Mouse (Mus musculus) kidney, adult 2 months (tissue): ENCODE results near the gene Ccser1. TPM values are rescaled to one million over a fixed set of nuclear protein-coding genes. Genes with fewer than 3 reads are reported as not detected.
A peak's percentile ranks its signal among the peaks of the same experiment; 100 is the strongest.

ENCODE experiments used
- DNase-seq: peaks from one replicate; pipeline ENCODE4 v3.0.0; 2021
- H3K27ac ChIP-seq: fragments of 200-500 bp; 2 replicates; pipeline ENCODE4 v1.5.1; 2012; ENCODE audit warnings: low read depth, low read length, control low read depth, inconsistent platforms; ENCODE audit not compliant: insufficient read depth
- H3K27me3 ChIP-seq: fragments of 200-500 bp; replicated peaks from 2 replicates; pipeline ENCODE4 v1.6.1; 2012; ENCODE audit warnings: mild to moderate bottlenecking, moderate library complexity, low read length, inconsistent platforms; ENCODE audit not compliant: control insufficient read depth, insufficient read depth
- H3K36me3 ChIP-seq: fragments of 200-500 bp; 2 replicates; pipeline ENCODE4 v1.6.1; 2012; ENCODE audit warnings: mild to moderate bottlenecking, moderate library complexity, low read length, inconsistent platforms; ENCODE audit not compliant: control insufficient read depth, insufficient read depth
- H3K4me1 ChIP-seq: fragments of 200-500 bp; 2 replicates; pipeline ENCODE4 v1.6.1; 2011; ENCODE audit warnings: low read length; ENCODE audit not compliant: control insufficient read depth, insufficient read depth
- H3K4me3 ChIP-seq: fragments of 200-500 bp; 2 replicates; pipeline ENCODE4 v1.5.1; 2011; ENCODE audit warnings: mild to moderate bottlenecking, low read depth, low read length, control low read depth; ENCODE audit not compliant: insufficient read depth
- CTCF ChIP-seq: fragments of 200-500 bp; conservative IDR thresholded peaks from 2 replicates; pipeline ENCODE4 v1.5.1; 2011; ENCODE audit warnings: low read depth, mild to moderate bottlenecking, control low read depth, low read length, moderate library complexity, mixed read lengths; ENCODE audit not compliant: insufficient read depth, insufficient read length
- POLR2A ChIP-seq: fragments of 200-500 bp; IDR thresholded peaks from one replicate; pipeline ENCODE4 v1.6.1; 2011; ENCODE audit warnings: low read depth, low read length, control low read depth
- WGBS: fragments of 180-500 bp; shearing (Covaris S2); methylation state at CpG from one replicate; pipeline ENCODE4 v1.1.7; 2018; 5-methylcytosine and 5-hydroxymethylcytosine counted together
- polyA plus RNA-seq: library from polyadenylated mRNA; depleted of rRNA; stranded (reverse); fragments of >200 nt; gene quantifications from 2 replicates; pipeline ENCODE4 v1.2.3, GENCODE M21; 2012

Gene Ccser1
- polyA plus RNA-seq, 1 experiment: 5.1 TPM

GRCm38 (mm10) chr6:61588999-61589398, 408.9 kb downstream of the Ccser1 start:
- 85% methylated on average over 2 of the region's 2 CpGs for WGBS
- H3K27me3 ChIP-seq: no peaks in the 10 kb centered on the region
- TF ChIP-seq CTCF (no peak), POLR2A (no peak)
- no peak overlapping the region for H3K4me3 ChIP-seq
- no peaks in the 10 kb centered on the region for H3K4me1 ChIP-seq
- H3K36me3 ChIP-seq: no peaks in the 10 kb centered on the region
- no peak overlapping the region for H3K27ac ChIP-seq
- no peak for DNase-seq

- DNase-seq: no peak
- 86% methylated on average over 5 of the region's 5 CpGs for WGBS
- TF ChIP-seq CTCF: no peak
- no peak for TF ChIP-seq POLR2A
- H3K27me3 ChIP-seq: no peaks in the 10 kb centered on the region
- H3K36me3 ChIP-seq: no peaks in the 10 kb centered on the region
- no peak overlapping the region for H3K4me3 ChIP-seq
- no peaks in the 10 kb centered on the region for H3K4me1 ChIP-seq
- H3K27ac ChIP-seq: no peak overlapping the region
Measured at GRCm38 (mm10) chr6:61601911-61602310, 421.8 kb downstream of the Ccser1 start.

GRCm38 (mm10) chr6:61614920-61615319, 434.8 kb downstream of the Ccser1 start:
- no peak overlapping the region for H3K4me3 ChIP-seq
- no peaks in the 10 kb centered on the region for H3K27me3 ChIP-seq
- no peaks in the 10 kb centered on the region for H3K4me1 ChIP-seq
- TF ChIP-seq POLR2A (no peak), CTCF (no peak)
- no peak overlapping the region for H3K27ac ChIP-seq
- WGBS: 75% methylated on average over 4 of the region's 4 CpGs
- no peaks in the 10 kb centered on the region for H3K36me3 ChIP-seq
- no peak for DNase-seq

GRCm38 (mm10) chr6:61621707-61622106, 441.6 kb downstream of the Ccser1 start:
- H3K4me1 ChIP-seq: no peaks in the 10 kb centered on the region
- no peak overlapping the region for H3K27ac ChIP-seq
- H3K36me3 ChIP-seq: no peaks in the 10 kb centered on the region
- no peak for DNase-seq
- no peaks in the 10 kb centered on the region for H3K27me3 ChIP-seq
- WGBS: 67% methylated on average over 3 of the region's 3 CpGs
- TF ChIP-seq CTCF: no peak
- no peak for TF ChIP-seq POLR2A
- no peak overlapping the region for H3K4me3 ChIP-seq

- no peaks in the 10 kb centered on the region for H3K27me3 ChIP-seq
- no peak for DNase-seq
- no peak overlapping the region for H3K27ac ChIP-seq
- no peaks in the 10 kb centered on the region for H3K36me3 ChIP-seq
- TF ChIP-seq CTCF: no peak
- no peak for TF ChIP-seq POLR2A
- no peaks in the 10 kb centered on the region for H3K4me1 ChIP-seq
- H3K4me3 ChIP-seq: no peak overlapping the region
Measured at GRCm38 (mm10) chr6:61661414-61661813, 481.3 kb downstream of the Ccser1 start.

GRCm38 (mm10) chr6:61664572-61664971, 484.4 kb downstream of the Ccser1 start:
- TF ChIP-seq CTCF (no peak), POLR2A (no peak)
- no peak for DNase-seq
- H3K4me3 ChIP-seq: no peak overlapping the region
- 86% methylated on average over 1 of the region's 1 CpGs for WGBS
- H3K27me3 ChIP-seq: no peaks in the 10 kb centered on the region
- no peaks in the 10 kb centered on the region for H3K4me1 ChIP-seq
- no peak overlapping the region for H3K27ac ChIP-seq
- no peaks in the 10 kb centered on the region for H3K36me3 ChIP-seq

GRCm38 (mm10) chr6:61687002-61687401, 506.9 kb downstream of the Ccser1 start:
- 46% methylated on average over 2 of the region's 2 CpGs for WGBS
- Histone ChIP-seq H3K27me3 (no peaks in the 10 kb centered on the region), H3K27ac (no peak overlapping the region), H3K4me1 (no peaks in the 10 kb centered on the region), H3K4me3 (no peak overlapping the region), H3K36me3 (no peaks in the 10 kb centered on the region)
- DNase-seq: peak; percentile 10
- TF ChIP-seq CTCF: no peak; the same call in 1 of the 2 replicates
- TF ChIP-seq POLR2A: no peak

- DNase-seq: no peak
- H3K4me3 ChIP-seq: no peak overlapping the region
- H3K36me3 ChIP-seq: no peaks in the 10 kb centered on the region
- 94% methylated on average over 7 of the region's 7 CpGs for WGBS
- H3K27ac ChIP-seq: no peak overlapping the region
- no peaks in the 10 kb centered on the region for H3K27me3 ChIP-seq
- TF ChIP-seq POLR2A: no peak
- no peak for TF ChIP-seq CTCF
- no peaks in the 10 kb centered on the region for H3K4me1 ChIP-seq
Measured at GRCm38 (mm10) chr6:61703003-61703402, 522.9 kb downstream of the Ccser1 start.
